Mouse (Mus musculus) thymus, postnatal 25 days (tissue): ENCODE measurements around the gene Olfr152.

Source experiments
- DNase-seq: peaks from one replicate; pipeline ENCODE4 v3.0.0; 2022

The Olfr152 gene

DNA sequence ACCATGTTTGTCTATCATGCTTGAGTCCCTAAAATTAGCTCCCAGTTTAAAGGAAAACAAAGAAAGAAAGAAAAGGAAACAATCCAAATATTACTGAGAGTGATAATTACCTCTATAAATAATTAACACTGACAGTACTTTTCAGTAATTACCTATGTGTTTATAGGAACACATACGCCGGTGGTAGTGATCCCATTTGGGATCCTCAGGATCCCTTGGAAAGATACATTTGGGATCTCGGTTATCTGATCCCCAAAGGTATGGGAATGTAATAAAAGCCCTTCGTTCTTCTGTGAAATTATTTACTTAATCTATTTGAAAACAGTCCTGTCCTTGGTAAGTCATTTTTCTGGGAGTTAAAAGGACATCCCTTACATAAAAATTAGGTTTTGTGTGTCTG is at the start of gene Olfr152:
Gene Olfr152 (plus strand): TSS at position 301 of the 400 bp plus-strand sequence.
- DNase-seq: no peak

GRCm38 (mm10) chr2:87739878-87740277 is 39.4 kb upstream of the Olfr152 start, which contains the start of gene Olfr1138:
Gene Olfr1138 (minus strand): TSS chr2:87739978.
- DNase-seq: no peak

DNA sequence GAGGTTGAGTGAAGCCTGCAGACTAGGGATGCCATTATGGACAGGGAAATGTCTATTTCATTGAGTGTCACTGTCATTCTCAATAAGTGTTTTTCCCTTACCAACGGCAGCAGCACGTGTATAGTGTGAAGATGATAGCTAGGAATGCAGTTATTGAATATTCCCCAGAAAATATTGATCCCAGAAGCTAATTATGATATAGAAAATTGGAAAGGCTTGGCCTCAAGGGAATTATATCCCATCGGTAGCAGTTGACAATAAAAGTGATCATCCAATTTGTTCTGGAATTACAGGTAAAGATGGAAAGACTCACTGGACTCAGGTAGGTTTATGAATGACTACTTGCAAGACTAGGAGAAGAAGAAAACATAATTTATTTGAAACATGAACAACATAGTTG is 35.8 kb upstream of the Olfr152 start, which contains the start of gene Olfr1140:
Gene Olfr1140 (plus strand): TSS at position 301 of the 400 bp plus-strand sequence.
- no peak for DNase-seq

GRCm38 (mm10) chr2:87753891-87754290 is 25.4 kb upstream of the Olfr152 start, which contains the start of gene Olfr1141:
Gene Olfr1141 (minus strand): TSS chr2:87753991.
- DNase-seq: no peak

DNA sequence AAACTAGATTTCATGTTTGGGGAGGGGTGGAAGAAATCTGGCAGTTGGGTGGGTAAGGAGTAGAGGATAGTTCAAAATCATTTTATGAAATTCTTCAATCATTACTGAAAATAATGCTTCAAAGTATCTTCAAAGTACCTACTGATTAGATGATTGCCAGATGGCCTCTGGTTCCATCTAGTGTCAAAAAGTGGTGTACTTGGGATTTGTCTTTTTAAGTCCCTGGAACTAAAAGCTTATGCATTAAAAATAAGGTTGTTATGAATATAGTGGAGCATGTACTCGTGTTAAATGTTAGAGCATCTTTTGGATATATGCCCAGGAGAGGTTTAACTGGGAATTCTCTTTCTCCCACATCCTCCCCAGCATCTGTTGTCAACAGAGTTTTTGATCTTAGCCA is 3.1 kb upstream of the Olfr152 start:
- no peak for DNase-seq

DNA sequence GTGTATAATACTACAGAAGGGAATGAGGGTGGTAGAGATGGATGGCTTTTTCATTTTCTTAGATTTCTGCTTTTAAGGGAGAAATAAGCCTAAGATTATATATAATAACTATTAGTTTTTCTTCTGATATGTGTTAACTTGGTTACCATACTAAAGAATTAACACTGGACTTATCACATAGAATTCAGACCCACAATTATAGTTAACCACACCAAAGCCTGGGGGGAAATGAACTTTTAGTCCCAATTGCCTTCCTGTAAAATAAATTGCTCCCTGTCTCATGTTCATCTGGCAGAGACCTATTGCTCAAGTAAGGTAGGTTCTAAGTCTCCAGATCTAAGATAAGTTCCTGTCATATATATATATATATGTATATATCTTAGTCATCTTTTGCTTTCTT is 21.0 kb downstream of the Olfr152 start, which contains the start of gene Olfr1143:
Gene Olfr1143 (plus strand): TSS at position 301 of the 400 bp plus-strand sequence.
- no peak for DNase-seq

- DNase-seq: no peak
These were observed 30.2 kb downstream of the Olfr152 start, which contains the start of gene Olfr1145 for GRCm38 (mm10) chr2:87809522-87809921. Gene Olfr1145 (plus strand): TSS chr2:87809822.

DNA sequence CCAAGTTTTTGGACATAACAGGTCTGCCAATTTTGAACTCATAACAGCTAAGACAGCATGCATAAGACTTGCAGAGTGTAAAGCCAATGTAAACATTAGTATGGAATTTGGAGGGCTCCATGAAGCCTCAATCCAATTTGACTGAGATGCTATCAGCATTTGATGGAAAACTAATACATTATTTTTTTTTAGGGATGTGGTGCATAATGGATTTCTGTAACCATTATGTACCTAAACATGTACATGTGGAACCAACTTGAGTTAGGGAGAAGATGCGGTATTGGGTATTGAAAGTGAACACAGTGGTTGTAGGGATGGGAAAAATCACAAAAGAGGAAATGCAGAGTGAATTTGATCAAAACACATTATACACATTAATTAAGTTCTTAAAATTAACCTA is 51.0 kb downstream of the Olfr152 start, which contains the start of gene Olfr1148:
Gene Olfr1148 (plus strand): TSS at position 301 of the 400 bp plus-strand sequence.
- no peak for DNase-seq
